Mouse (Mus musculus): ENCODE measurements around the gene Nkx2-3. TPM values are rescaled to one million over a fixed set of nuclear protein-coding genes. Genes with fewer than 3 reads are reported as not detected.

The Nkx2-3 gene
- polyA plus RNA-seq (2015; fragmentation: Illumina TruSeq; extraction: RNeasy Lipid Tissue Mini Kit (QIAGEN cat#74804); ENCODE audit: insufficient read depth, low read depth, low replicate concordance) = 3.1 TPM

DNA sequence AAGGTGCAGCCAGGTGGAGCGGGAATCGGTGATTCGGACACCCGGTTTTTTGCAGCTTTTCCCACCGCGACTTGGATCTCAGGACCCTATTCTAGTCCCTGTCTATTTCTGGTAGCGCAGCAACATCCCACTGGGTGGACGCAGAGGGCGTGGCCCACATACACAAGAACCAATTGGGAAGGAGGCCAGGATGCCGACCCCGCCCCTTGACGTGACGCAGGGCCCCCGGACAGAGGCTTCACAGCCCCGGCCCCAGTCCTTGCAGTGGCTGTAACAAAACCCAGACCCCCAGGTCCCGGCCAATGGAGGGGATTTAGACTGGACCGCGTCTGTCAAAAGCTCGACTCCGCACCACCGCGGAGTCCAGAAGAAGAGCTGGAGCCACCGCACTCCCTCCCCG lies at the start of gene Nkx2-3:
Gene Nkx2-3, plus strand, starts transcription at position 275 of the 400 bp plus-strand sequence.

Other genes starting within 250 kb of the Nkx2-3 start
- not detected for gene Hpse2, start 224.0 kb upstream of the Nkx2-3 start, polyA plus RNA-seq (2015; fragmentation: Illumina TruSeq; extraction: RNeasy Lipid Tissue Mini Kit (QIAGEN cat#74804); ENCODE audit: insufficient read depth, low read depth, low replicate concordance)
- gene Cnnm1, start 171.9 kb upstream of the Nkx2-3 start, polyA plus RNA-seq (2015; fragmentation: Illumina TruSeq; extraction: RNeasy Lipid Tissue Mini Kit (QIAGEN cat#74804); ENCODE audit: insufficient read depth, low read depth, low replicate concordance) = 0.46 TPM
- 9.6 TPM for gene Got1, start 87.7 kb upstream of the Nkx2-3 start, polyA plus RNA-seq (2015; fragmentation: Illumina TruSeq; extraction: RNeasy Lipid Tissue Mini Kit (QIAGEN cat#74804); ENCODE audit: insufficient read depth, low read depth, low replicate concordance)
- 38.0 TPM for gene Slc25a28, start 62.6 kb downstream of the Nkx2-3 start, polyA plus RNA-seq (2015; fragmentation: Illumina TruSeq; extraction: RNeasy Lipid Tissue Mini Kit (QIAGEN cat#74804); ENCODE audit: insufficient read depth, low read depth, low replicate concordance)
- gene Entpd7, start 77.3 kb downstream of the Nkx2-3 start, polyA plus RNA-seq (2015; fragmentation: Illumina TruSeq; extraction: RNeasy Lipid Tissue Mini Kit (QIAGEN cat#74804); ENCODE audit: insufficient read depth, low read depth, low replicate concordance) = 3.5 TPM
- 3.3 TPM for gene Cutc, start 140.7 kb downstream of the Nkx2-3 start, polyA plus RNA-seq (2015; fragmentation: Illumina TruSeq; extraction: RNeasy Lipid Tissue Mini Kit (QIAGEN cat#74804); ENCODE audit: insufficient read depth, low read depth, low replicate concordance)
- gene Cox15, start 140.7 kb downstream of the Nkx2-3 start, polyA plus RNA-seq (2015; fragmentation: Illumina TruSeq; extraction: RNeasy Lipid Tissue Mini Kit (QIAGEN cat#74804); ENCODE audit: insufficient read depth, low read depth, low replicate concordance) = 2.5 TPM
- not detected for gene Abcc2, start 169.9 kb downstream of the Nkx2-3 start, polyA plus RNA-seq (2015; fragmentation: Illumina TruSeq; extraction: RNeasy Lipid Tissue Mini Kit (QIAGEN cat#74804); ENCODE audit: insufficient read depth, low read depth, low replicate concordance)